Mouse (Mus musculus): ENCODE results near the gene Cfap61.

DNA sequence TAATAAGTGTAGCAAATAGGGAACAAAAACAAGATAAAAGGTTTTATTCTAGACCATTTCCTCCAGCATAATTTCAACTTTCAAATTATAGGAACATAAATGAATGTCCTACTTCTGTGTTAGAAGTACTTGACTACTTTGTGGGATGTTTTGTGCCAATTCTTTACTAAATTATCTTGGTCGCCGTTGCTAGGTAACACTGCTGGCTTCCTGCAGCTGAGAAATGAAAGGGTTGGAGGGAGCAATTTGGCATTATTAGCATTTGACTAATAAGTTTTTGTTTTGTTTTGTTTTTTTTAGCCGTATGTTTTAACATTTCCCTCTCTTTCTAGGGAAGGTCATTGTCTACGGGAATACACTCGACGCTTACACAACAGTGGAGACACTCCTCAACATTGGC lies 194.0 kb downstream of the Cfap61 start:
- no peak for TF ChIP-seq EP300 (IDR thresholded peaks at IDR 0.05; ENCODE audit: insufficient read depth, low read depth, low read length)
- TF ChIP-seq CTCF (IDR thresholded peaks at IDR 0.05), result no peak

Data from heart, adult 2 months (tissue).